Mouse (Mus musculus) effector memory CD4-positive, alpha-beta T cell, adult 5 months (primary cell): ENCODE measurements around the gene Mitf. TPM values are rescaled to one million over a fixed set of nuclear protein-coding genes. Genes with fewer than 3 reads are reported as not detected.

Experiments used
- polyA plus RNA-seq: library from polyadenylated mRNA; unstranded; fragments of 100-300 nt; shearing (Covaris generic); gene quantifications from one replicate; pipeline ENCODE4 v1.2.1, GENCODE M21; 2017

Mitf gene
- polyA plus RNA-seq: 0.40 TPM

DNA sequence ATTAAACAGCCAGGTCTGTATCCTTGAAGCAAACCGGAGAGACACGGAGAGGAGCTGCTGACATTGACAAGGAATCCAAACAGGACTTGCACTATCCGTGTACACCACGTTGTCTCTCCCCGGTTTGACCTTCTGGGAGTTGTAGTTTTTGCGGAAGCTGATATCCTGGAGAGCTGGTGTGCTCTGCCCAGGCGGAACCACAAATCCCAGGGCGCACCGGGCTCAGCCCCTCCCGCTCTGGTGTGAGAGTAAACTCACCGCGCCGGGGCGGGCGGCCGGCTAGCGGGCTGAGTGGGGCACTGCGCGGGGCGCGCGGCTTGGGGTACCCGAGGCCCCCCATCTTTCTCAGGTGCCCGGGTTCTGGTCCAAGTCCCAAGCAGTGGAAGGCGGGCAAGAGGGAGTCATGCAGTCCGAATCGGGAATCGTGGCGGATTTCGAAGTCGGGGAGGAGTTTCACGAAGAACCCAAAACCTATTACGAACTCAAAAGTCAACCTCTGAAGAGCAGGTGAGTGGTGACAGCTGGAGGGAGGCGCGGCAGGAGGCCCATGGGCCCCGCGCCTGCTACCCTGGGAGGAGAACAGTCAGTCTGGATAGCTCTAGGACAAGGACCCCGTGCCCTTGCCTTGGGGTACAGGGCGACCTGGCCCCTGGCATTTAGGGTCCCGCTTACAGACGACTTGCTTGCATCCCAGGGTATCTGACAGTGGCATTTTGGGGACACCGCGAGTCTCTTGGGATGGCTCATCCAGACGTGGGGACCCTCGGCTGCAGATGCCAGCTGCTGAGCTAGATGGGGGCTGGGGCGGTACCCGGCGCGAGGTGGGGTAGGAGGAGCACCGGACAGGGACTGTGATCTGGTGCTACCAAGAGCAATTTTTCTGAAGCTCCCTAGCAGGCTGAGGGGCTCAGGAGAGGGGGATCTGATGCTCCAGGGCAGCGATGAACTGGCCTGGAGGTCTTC lies at the start of gene Mitf:
Gene Mitf (plus strand): TSS at position 272 of the 963 bp plus-strand sequence.

Other genes with a start within 250 kb of the Mitf start
- gene Frmd4b, start 189.5 kb upstream of the Mitf start, polyA plus RNA-seq: 13.1 TPM